Mouse (Mus musculus) cerebellum, adult 2 months (tissue): ENCODE results near the gene Dusp16. TPM values are rescaled to one million over a fixed set of nuclear protein-coding genes. Genes with fewer than 3 reads are reported as not detected.
"Not testable (repeated sequence)": the region's sequence is repeated elsewhere in the genome, so short reads cannot be mapped to it uniquely, and the experiment has no call there.

ENCODE experiments used
- DNase-seq, 2 experiments: peaks; one replicate each; pipeline ENCODE4 v3.0.0; 2021
- H3K27ac ChIP-seq: fragments of 200-500 bp; 2 replicates; pipeline ENCODE4 v1.5.1; 2012; ENCODE audit warnings: low read length, control low read depth, inconsistent platforms; ENCODE audit not compliant: insufficient read depth
- H3K27me3 ChIP-seq: fragments of 200-500 bp; 2 replicates; pipeline ENCODE4 v1.6.1; 2012; ENCODE audit warnings: inconsistent platforms, mild to moderate bottlenecking, low read length, moderate library complexity; ENCODE audit not compliant: control insufficient read depth, insufficient read depth
- H3K4me1 ChIP-seq: fragments of 200-500 bp; 2 replicates; pipeline ENCODE4 v1.6.1; 2011; ENCODE audit warnings: low read length; ENCODE audit not compliant: control insufficient read depth, insufficient read depth
- H3K4me3 ChIP-seq: fragments of 200-500 bp; replicated peaks from 2 replicates; pipeline ENCODE3; 2011; ENCODE audit warnings: mild to moderate bottlenecking, low read depth, low read length, control low read depth; ENCODE audit not compliant: insufficient read depth
- CTCF ChIP-seq: fragments of 200-500 bp; IDR thresholded peaks from 2 replicates; pipeline ENCODE4 v1.5.1; 2011; ENCODE audit warnings: low read depth, mild to moderate bottlenecking, control low read depth, low read length, moderate library complexity, borderline replicate concordance; ENCODE audit not compliant: insufficient read depth
- POLR2A ChIP-seq: fragments of 200-500 bp; IDR thresholded peaks from 2 replicates; pipeline ENCODE4 v1.6.1; 2011; ENCODE audit warnings: low read length, control low read depth, borderline replicate concordance; ENCODE audit not compliant: insufficient read depth
- WGBS: fragments of 180-500 bp; shearing (Covaris S2); methylation state at CpG from one replicate; pipeline ENCODE4 v1.1.7; 2018; 5-methylcytosine and 5-hydroxymethylcytosine counted together
- polyA plus RNA-seq: library from polyadenylated mRNA; depleted of rRNA; stranded (reverse); fragments of >200 nt; gene quantifications from 2 replicates; pipeline ENCODE4 v1.2.3, GENCODE M21; 2012

Gene Dusp16
- polyA plus RNA-seq, 1 experiment: 19.8 TPM

GRCm38 (mm10) chr6:134684354-134684915 is 108.0 kb downstream of the Dusp16 start:
- no peaks in the 10 kb centered on the region for H3K27me3 ChIP-seq
- 24% methylated on average over 6 of the region's 6 CpGs for WGBS
- peaks cover 11% of the 10 kb centered on the region for H3K4me1 ChIP-seq
- TF ChIP-seq POLR2A: no peak
- no peak for TF ChIP-seq CTCF
- DNase-seq: peak in 1 of 2 experiments; percentile 28
- no peak overlapping the region for H3K4me3 ChIP-seq
- H3K27ac ChIP-seq: no peak overlapping the region

- not testable (repeated sequence) for H3K4me3 ChIP-seq, H3K27ac ChIP-seq, H3K4me1 ChIP-seq, H3K27me3 ChIP-seq, DNase-seq
- WGBS: 93% methylated on average over 4 of the region's 4 CpGs
Measured at GRCm38 (mm10) chr6:134679330-134679729, 113.1 kb downstream of the Dusp16 start.

DNA sequence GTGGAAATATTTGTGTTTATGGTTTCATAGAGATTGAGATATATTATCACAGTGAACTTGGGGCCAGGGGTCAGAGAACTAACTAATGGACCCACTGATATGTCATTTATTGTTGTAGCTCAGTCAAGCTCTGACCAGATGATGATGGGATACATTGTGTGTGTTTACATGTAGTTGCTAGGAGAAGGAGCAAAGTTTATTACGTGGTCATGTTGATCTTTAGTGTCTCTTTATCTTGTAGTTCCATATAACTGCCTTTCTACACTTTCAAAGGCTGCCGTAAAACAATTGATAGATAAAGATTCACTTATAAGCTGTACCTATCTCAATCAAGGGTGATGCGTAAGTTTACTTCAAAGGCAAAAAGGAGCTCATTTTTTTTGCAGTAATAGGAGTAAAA is 114.4 kb downstream of the Dusp16 start:
- DNase-seq: no peak
- TF ChIP-seq CTCF: no peak
- no peak for TF ChIP-seq POLR2A
- no peaks in the 10 kb centered on the region for H3K27me3 ChIP-seq
- H3K27ac ChIP-seq: no peak overlapping the region
- H3K4me1 ChIP-seq: no peaks in the 10 kb centered on the region
- 86% methylated on average over 3 of the region's 3 CpGs for WGBS
- H3K4me3 ChIP-seq: no peak overlapping the region

GRCm38 (mm10) chr6:134677504-134677903 is 114.9 kb downstream of the Dusp16 start:
- TF ChIP-seq POLR2A (no peak), CTCF (no peak)
- DNase-seq: no peak
- H3K27me3 ChIP-seq: no peaks in the 10 kb centered on the region
- H3K4me3 ChIP-seq: no peak overlapping the region
- H3K27ac ChIP-seq: no peak overlapping the region
- 84% methylated on average over 4 of the region's 4 CpGs for WGBS
- no peaks in the 10 kb centered on the region for H3K4me1 ChIP-seq

DNA sequence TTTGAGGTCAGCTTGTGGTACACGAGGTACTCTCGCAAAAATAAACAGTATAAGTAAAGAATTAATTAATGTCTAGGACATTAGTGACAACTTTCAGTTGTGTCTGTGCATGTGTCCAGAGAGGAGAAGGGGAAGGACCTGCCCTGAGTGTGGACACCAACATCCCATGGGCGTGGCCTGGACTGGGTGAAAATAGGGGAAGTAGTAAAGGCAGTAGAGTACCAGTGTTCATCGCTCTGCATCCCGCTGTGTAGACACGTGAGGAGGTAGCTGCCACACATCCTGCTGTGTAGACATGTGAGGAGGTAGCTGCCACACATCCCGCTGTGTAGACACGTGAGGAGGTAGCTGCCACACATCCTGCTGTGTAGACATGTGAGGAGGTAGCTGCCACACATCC is 118.7 kb downstream of the Dusp16 start:
- H3K27ac ChIP-seq, H3K27me3 ChIP-seq, H3K4me3 ChIP-seq, DNase-seq, H3K4me1 ChIP-seq: not testable (repeated sequence)
- WGBS: 83% methylated on average over 8 of the region's 8 CpGs

DNA sequence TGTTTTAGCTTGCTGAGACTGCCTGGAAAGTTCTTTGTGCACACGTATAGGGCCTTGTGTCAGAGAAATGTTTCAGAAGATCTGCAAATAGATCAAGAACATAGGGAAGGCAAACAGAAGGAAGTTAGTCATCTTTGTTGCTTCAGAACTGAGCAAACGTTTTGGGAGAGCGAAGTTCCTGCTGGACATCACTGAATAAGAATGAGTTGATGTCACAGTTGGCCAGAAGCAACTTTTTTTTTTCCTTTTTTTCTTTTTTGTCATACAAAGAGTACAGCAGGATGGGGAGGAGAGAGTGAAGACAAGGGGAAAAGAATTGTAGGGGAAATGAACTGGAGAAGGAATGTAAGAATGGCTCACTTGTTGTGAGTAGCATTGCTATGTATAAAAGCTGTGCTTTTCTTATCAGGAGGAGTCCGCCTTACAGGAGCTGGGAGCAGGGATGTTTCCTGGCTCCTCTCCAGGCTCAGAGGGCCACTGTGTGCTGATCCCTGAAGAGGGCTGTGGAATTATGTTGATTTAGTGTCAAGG is 121.5 kb downstream of the Dusp16 start:
- no peak for DNase-seq
- Histone ChIP-seq H3K4me1 (no peaks in the 10 kb centered on the region), H3K4me3 (no peak overlapping the region), H3K27ac (no peak overlapping the region), H3K27me3 (no peaks in the 10 kb centered on the region)
- TF ChIP-seq CTCF (no peak), POLR2A (no peak)
- WGBS: 63% methylated on average over 4 of the region's 4 CpGs

DNA sequence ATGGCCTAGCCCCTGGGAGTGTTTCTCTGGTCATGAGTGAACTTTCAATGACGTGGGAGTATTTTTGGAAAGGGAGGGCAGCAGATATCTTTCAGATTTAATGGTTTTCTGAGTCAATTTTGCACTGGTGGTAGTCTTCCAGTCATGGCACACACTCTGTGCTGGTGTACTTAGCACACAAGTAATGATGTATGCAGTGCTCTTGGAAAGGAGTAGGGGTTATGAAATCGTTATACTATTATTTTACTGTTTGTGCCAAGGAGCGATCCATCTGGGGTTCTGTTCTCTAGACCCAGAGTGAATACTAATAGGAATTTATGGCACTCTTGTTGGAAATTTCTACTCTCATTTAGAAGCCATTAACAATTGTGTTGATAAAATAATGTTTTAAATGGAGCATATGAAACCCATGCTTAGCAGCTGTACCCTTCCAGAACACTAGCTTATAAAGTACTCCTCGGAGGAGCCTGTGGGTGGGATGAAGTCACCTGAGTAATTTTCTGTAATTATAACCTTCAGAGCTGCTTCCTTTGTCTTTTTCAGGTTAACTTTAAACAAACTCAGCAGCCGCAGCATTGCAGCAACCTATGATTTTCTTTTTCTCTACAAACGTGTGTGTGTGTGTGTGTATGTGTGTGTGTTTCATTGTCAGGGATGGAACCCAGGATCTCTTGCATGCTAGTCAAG is 123.1 kb downstream of the Dusp16 start:
- H3K4me3 ChIP-seq: no peak overlapping the region
- TF ChIP-seq POLR2A: no peak
- no peak for TF ChIP-seq CTCF
- H3K27ac ChIP-seq: no peak overlapping the region
- no peaks in the 10 kb centered on the region for H3K27me3 ChIP-seq
- WGBS: 85% methylated on average over 6 of the region's 6 CpGs
- H3K4me1 ChIP-seq: no peaks in the 10 kb centered on the region
- no peak for DNase-seq

DNA sequence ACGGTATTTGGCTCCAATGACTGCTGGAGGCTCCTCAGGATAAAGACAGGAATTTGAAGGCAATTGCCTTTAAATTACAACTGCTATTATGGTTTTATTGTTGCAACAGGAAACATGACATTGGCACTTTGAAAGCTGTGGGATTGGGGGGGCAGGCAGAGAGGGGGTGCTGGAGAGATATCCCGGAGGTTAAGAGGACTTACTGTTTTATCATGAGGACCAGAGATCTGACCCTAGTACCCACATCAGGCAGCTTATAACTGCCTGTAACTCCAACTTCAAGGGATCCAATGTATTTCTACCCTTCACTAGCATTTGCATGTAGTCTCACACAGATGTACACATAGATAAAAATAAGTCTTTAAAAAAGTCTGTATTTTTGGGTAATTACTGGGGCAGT is 123.9 kb downstream of the Dusp16 start:
- Histone ChIP-seq H3K4me3 (no peak overlapping the region), H3K4me1 (no peaks in the 10 kb centered on the region), H3K27ac (no peak overlapping the region), H3K27me3 (no peaks in the 10 kb centered on the region)
- no peak for TF ChIP-seq POLR2A
- TF ChIP-seq CTCF: no peak
- 97% methylated on average over 2 of the region's 2 CpGs for WGBS
- DNase-seq: no peak
